Mouse (Mus musculus) heart, adult 2 months (tissue): ENCODE measurements around the gene Zg16.

Source experiments
- CTCF ChIP-seq: fragments of 200-600 bp; IDR thresholded peaks from 2 replicates; pipeline ENCODE4 v1.8.1; 2022; ENCODE audit warnings: antibody characterized with exemption, mild to moderate bottlenecking, moderate library complexity
- EP300 ChIP-seq: fragments of 200-500 bp; IDR thresholded peaks from 2 replicates; pipeline ENCODE4 v1.6.1; 2011; ENCODE audit warnings: low read depth, low read length, control low read depth; ENCODE audit not compliant: insufficient read depth
- POLR2A ChIP-seq: fragments of 200-500 bp; IDR thresholded peaks from 2 replicates; pipeline ENCODE4 v1.6.1; 2011; ENCODE audit warnings: mild to moderate bottlenecking, low read depth, low read length, control low read depth; ENCODE audit not compliant: insufficient read depth

DNA sequence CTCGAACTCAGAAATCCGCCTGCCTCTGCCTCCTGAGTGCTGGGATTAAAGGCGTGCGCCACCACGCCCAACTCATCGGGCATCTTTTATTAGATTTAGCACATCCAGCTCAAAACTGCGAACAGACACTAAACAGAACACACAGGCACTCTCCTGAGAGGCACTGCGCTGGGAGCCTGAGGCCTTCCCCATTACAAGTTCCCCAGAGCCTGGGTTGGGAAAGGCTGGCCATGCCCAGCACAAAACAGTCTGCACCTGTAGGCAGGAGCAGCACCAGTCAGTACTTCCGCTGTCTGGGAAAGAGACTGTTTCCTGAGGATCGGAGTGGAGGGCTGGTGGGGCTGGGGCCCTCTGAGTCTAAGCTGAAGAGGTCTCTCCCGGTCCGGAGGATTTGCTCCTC lies 72.1 kb downstream of the Zg16 start:
- TF ChIP-seq POLR2A (no peak), CTCF (no peak), EP300 (no peak)
